Mouse (Mus musculus) cerebellum, adult 2 months (tissue): Measurements from ENCODE around the gene 1700088E04Rik.

Experiments
- CTCF ChIP-seq: fragments of 200-500 bp; IDR thresholded peaks from 2 replicates; pipeline ENCODE4 v1.5.1; 2011; ENCODE audit warnings: low read depth, mild to moderate bottlenecking, control low read depth, low read length, moderate library complexity, borderline replicate concordance; ENCODE audit not compliant: insufficient read depth
- POLR2A ChIP-seq: fragments of 200-500 bp; IDR thresholded peaks from 2 replicates; pipeline ENCODE4 v1.6.1; 2011; ENCODE audit warnings: low read length, control low read depth, borderline replicate concordance; ENCODE audit not compliant: insufficient read depth

DNA sequence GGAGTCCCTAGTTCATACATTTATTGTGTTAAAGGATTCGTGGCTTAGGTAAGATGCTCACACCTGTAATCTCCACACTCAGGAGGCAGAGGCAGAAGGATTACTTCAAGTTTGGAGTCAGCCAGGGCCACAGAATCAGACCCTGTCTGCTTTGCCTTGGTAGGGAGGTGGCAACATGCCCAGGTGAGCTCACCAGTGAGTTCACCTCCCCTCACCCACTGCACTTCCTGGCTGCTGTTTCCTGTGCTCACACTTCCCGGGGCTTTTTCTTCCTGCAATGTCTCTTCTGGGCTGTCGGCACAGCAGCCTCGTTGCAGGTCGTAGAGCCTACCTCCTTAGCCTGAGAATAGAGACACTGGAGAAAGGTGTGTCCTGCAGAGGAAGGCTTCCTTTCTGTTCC is 25.8 kb downstream of the 1700088E04Rik start:
- TF ChIP-seq CTCF, result no peak
- TF ChIP-seq POLR2A, result no peak
